Mouse (Mus musculus): ENCODE results near the gene Ccser1.
"Not testable (repeated sequence)": the region's sequence is repeated elsewhere in the genome, so short reads cannot be mapped to it uniquely, and the experiment has no call there.

Gene Ccser1

DNA sequence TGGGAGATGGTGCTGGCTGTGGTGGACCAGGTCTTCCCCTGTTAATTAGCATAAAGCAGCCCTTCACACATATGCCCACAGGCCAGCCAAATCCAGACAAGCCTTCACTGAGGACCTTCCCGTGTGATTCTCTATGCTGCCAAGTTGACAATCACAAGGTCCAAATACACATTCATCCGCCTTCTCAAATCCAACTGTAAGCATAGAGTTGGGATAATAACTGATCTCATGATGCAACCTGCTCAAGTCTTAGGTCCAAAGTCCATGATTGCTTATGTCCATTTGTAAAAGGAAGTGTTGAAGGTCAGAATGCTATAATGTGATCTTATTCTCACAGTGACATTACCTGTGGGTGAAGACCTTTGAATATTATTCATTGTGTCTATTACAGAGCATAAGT is 43.4 kb downstream of the Ccser1 start:
- DNase-seq (ENCODE audit: low spot score): no peak

DNA sequence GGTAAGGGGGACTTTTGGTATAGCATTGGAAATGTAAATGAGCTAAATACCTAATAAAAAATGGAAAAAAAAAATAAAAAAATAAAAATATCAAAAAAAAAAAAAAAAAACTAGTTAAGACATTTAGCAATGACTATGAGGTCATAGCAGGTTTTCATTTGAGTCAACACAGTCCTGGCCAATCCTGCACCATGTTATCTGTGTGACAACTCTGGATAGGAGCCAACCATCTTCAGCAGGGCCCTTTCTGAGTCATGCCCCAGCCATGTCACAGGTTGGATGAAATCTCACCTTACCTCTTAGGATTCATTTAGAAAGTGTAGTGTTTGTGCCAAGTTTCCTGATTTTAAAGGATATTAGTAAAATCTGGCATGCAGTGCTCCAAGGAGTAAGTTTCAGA is 45.2 kb downstream of the Ccser1 start:
- no peak for DNase-seq (ENCODE audit: low spot score)

DNA sequence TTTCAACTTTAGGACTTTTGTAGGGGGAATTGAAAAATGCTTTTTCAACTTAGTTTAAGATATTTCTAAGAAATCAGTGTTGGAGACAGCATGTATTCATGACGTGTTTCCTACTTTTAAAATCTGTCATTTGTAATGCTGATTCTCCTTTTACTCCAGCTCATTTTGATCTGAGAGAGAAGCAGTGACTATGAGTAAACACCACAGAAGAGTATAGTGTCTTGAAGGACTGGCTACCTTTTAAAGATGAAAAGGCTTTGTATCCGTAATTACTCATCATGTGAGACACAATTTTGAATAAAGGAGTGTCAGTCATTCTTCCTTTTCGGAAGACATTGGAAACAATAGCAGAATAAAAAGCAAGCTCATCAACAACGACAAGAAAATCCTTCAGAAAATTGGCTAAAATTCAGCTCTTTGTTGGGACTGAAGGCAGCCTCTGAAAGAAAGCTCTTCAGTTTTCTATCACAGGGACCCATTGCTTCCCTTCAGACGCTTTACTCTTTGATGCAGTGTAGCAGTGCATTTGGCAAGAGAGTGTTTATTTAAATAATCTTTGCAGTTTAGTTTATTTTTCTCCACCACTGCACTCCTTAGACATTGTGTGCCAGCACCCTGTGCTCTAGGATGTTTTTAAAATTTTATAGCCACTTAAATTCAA is 50.1 kb downstream of the Ccser1 start:
- DNase-seq (ENCODE audit: low spot score): no peak

DNA sequence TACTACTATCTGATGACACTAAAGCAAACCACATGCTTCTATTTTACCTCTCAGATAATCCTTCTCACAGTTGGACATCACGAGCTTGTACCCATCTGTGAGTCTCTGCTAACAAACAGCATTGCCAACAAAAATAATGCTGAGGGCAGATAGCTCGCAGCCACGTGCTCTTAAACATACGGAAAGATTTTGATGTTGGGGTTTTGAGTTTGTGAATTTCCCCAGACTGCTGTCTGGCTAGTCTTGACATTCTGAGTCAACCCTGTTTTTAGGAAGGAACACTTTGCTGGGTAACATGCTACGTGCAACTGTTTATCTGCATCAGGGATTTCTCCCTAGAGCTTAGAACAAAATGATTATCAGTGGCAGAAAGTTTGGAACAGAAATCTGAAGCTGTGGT is 52.9 kb downstream of the Ccser1 start:
- DNase-seq (ENCODE audit: low spot score): no peak

DNA sequence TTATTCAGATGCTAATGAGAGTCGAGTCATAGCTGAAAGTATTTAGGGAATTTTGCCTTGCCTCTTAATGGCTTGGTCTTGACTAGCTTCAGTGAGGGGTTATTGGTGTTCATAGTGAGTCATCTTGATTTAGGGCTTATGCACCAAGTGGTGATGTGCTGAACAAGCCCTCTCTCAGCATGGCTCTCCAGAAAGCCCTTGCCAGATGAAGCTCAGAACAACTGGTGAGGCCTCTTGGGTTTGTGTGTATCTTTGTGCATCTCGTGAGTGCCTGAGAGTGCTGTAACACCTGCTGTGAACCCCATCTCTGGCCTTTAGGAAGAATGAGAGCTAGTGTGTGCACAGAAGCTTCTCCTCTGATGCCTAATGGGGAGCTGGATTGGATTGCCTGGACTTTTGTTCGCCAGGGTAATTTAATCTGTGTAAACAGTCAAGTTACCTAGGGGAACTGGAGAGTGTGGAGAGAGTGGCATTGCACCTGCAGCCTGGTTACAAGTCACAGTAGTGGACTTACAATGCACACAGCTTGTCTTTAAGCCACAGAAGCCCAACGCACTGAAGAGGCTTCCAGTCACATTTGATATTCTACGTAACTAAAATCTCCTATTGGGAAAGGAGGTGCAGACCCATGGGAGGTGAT is 53.5 kb downstream of the Ccser1 start:
- no peak for DNase-seq (ENCODE audit: low spot score)

DNA sequence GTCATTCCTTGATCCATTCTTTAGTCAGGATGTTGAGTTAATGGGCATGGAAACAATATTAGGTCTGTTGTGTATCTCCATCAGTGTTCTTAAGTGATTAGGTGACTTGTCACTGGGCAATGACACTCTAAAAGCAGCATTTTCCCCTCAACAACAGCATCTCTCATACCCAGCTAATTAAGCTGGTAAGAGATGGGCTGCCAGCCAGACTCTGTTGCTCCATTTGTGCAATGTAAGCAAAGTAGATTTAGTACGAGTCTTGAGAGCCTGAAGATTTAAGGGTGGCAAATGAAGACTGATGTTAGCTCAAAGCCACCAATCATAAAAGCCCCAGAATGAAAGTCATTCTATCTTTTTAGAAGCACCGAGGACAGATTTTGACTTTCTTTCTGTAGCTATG is 60.5 kb downstream of the Ccser1 start:
- DNase-seq (ENCODE audit: low spot score): no peak

DNA sequence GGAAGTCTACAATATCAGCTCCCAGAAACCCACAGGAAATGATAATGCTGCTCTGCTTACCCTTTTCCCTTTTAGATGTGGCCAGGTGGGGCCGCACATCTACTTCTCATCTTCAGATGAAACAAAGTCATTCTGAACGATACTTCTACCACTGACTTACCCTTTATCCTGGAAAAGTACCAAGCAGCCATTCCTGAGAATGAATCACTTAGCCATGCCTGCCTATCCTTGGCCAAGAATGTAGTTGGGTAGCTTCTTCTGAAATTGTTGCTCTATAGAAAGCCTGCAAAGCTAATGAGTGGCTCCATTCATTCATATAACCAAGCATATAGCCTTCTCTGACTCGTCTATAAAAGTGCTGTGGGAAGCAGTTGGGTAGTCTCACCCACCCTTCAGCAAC is 62.4 kb downstream of the Ccser1 start:
- DNase-seq (ENCODE audit: low spot score): no peak

DNA sequence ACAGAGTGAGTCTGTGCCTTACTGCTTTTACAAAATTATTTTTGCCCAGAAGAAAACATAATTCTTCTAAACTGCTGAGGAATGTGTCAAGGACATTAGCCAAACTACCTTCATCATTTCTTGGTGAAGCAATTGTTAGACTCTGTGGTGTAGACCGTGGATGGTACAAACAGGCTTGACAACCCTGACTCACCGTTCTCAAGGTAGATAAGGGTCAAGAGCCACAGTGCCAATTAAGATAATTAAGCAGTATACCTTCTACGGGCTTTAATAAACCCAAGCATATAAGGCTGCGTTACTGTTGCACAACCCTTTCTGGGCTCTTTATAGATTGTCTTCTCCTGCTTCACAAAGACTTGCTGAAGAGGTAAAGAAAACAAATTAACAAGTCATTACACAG is 66.4 kb downstream of the Ccser1 start:
- no peak for DNase-seq (ENCODE audit: low spot score)

DNA sequence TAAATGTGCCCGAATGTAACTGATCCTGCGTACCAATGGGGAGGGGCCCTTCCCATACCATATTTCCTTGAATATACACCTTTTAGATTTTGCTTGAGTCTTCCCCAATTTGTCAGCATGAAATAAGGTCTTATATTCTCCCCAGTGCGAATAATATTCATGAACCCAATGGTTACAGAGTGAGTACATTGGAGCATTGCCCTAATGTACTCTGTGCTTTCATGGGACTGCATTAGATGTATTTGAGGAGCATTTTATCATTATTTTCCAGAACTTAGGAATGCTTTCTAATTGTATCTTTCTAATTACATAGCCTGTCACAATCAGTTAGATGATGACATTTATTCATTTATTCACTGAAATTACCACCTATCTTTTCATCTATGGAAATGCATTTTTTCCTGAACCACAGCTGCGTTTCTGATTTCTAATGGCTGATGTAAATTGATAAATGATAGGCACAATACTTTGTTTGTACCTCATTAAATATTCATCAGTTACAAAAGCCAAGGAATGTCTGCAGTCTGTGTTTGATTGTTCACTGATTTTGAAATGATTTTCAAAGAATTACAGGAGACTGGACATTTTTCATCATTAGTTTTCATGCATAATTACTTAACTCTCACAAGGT is 67.8 kb downstream of the Ccser1 start:
- no peak for DNase-seq (ENCODE audit: low spot score)

DNA sequence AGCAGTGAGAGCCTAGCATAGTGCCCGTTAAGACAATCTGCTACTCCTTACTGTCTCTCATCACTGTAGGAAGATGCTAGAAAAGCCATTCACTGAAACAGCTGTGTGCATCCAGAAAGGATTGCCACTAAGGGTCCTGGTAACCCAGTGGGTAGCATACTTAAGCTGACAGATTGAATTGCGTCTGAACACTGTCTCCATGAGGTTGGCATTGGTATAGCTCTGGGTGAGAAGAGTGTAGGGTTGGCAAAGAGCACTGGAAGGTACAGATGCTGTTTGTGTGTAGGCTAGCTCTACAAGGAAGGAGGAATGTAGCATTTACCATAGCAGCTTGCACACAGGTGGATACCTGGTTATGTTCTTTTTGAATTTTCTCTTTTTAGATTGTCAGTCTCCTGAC is 68.6 kb downstream of the Ccser1 start:
- no peak for DNase-seq (ENCODE audit: low spot score)

DNA sequence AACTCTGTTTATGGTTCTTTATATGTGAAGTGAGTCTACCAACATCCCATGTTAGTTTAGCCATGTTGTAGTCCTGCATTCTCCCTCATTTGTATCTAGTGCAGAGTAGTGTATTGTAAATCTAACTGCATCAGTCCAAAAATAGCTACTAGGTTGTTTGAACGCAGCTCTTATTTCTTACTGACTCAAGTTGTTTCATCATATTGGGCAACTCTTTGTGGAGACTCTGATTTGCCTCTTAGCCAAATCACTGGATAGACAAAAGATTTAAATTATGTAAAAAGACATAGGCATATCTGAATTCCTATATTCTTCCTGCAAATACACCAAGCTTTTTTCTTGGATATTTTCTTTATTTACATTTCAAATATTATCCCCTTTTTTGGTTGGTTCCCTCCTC is 71.1 kb downstream of the Ccser1 start:
- DNase-seq (ENCODE audit: low spot score): no peak

DNA sequence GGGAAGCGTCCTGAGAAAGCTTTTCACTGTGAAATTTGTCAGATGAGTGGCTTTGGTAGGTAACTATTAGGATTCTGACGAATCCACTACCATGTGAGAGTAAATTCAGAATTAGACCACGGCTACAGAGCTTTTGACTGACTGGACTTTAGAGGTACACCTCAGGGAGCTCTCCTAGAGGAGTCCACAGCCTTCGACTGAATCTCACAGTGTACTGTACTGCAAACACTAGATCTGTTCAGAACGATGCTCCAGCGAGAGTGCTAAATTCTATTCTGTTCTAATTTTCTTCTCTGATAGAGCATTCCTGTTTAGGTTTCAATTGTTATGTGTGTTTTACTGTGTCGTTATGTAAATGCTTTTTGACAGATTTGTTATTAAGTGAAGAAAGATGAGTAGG is 72.8 kb downstream of the Ccser1 start:
- no peak for DNase-seq (ENCODE audit: low spot score)

DNA sequence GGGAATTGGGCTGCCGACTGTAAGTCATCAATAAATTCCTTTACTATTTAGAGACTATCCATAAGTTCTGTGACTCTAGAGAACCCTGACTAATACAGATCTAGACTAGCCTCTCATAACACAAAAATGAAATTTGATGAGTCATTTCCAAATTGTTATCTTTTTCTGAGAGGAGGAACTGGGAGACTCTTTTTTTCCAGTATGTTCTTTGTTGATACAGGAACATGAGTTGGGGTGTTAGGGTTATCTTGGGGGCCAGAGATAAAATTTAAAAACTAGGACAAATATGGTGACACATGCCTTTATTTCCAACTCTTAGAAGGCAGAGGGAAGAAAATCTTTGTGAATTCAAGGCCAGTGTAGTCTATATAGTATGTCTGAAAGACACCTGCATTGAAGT is 75.8 kb downstream of the Ccser1 start:
- DNase-seq (ENCODE audit: low spot score): not testable (repeated sequence)

DNA sequence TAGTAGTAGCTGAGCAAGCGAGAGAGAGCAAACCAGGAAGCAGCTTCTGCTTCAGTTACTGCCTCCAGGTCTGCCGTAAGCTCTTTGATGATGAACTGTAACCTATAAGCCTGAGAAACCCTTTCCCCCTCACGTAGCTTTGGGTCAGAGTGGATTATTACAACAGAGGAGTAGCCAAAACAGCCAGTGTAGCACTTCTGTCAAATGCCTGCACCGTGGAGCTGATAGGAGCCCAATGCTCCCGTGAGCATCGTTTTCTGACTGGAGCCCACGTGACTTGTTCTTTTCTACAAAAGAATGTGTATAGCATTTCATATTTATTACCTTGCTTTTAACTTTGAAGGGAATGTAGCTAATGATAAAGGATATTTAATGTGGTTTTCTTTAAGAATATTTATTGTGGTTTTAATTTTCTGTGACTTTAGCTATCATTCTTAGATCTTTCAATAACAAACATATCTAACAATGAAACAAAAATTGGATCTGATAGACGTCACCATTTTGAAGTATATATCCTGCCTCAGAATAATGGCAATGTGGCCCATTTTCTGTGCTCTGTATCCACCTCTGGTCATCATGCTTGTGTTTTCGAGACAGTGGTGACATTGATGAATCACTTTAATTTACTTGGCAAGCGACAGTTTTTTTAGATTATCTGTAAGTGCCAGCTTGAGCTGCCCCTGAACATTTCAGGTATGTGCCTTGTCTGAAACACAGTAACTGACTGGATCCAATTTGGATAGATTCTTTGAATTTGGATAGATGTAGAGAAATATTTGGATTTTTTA is 78.9 kb downstream of the Ccser1 start:
- DNase-seq (ENCODE audit: low spot score): no peak

DNA sequence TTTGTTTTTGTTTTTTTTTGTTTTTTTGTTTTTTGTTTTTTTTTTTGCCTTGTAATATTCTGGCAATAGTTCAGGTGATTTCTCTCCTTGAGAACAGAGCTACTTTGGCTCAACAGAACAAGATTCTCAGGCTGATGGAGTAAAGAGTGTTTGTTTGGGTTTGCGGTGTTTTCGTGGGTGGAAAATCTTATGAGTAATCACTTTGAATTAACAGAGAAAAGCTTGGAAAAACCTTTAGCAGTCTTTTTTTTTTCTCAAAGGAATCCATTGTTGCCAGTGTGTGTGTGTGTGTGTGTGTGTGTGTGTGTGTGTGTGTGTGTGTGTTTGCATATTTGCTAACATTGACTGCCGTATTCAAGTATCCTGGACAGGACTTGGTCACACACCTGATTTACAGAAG is 81.3 kb downstream of the Ccser1 start:
- DNase-seq (ENCODE audit: low spot score): no peak

DNA sequence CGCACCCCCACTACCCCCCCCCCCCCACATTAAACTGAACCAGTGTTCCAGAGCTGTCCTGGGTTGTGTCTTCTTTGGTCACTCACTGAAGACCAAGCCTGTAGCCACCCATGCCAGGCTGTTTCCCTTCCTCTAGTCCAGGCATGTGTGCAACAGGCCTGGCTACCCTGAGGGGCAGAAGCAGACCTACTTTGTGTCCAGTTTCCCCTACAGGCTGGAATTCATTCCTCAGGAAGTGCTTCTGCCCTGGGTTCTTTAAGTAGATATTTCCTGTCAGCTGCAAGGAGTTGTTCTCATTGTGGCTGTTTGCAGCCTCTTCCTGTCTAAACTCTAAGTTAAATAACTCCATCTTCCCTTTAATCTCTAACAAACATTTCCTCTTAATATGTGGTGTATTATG is 82.3 kb downstream of the Ccser1 start:
- DNase-seq (ENCODE audit: low spot score): no peak

DNA sequence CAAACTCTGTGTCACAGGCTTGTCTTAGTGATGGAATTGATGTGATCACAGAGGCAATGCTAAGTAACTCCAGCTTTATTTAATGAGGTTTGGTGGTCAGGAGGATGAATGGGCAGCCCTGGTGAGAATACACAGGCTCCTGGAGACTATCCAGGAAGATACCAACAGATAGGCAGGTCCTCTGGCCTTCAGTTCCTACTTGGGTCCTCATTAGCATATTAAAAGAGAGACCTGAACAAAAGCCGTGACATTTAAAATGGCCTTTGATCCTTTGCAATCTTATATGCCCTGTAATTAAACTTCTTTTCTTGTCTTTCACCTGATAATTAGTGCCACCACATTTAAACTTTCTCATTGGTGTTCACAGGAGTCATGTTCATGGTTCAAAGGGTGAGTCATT is 83.2 kb downstream of the Ccser1 start:
- no peak for DNase-seq (ENCODE audit: low spot score)

DNA sequence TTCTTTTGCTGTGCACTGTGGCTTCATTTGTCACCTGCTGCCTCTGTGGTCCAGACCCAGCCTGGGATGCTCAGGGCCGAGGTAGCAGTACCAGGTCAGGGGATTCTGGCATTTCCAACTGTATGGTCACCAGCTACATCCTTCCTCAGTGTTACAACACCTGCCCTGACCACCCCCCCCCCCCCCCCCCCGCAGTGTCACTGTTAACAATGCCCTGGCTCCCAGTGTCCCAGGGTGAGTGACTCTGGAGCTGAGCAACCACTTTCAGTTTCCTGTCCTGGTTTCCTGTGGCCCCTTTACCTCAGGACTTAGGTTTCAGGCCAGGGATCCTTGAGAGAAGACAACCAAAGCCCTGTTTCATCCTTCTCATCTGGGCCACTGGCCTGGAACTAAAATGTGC is 90.9 kb downstream of the Ccser1 start:
- DNase-seq (ENCODE audit: low spot score): no peak

DNA sequence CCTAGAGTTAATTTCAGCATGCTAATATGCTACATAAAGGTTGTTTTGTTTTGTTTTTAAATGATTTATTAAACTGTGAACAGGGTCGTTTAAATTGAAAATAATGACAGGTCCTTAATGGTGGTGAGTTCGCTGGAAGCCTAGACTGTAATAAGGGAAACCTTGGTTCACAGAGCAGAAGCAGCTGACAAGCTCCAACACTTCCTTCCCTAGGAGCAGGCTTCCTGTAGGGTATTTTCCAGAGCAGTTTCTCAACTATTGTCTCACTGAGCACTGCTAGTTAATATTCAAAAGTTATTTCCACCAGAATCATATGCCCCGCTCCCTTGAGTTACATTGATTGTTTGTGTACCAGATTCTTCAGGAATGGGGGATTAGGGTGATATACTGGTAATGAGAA is 93.3 kb downstream of the Ccser1 start:
- DNase-seq (ENCODE audit: low spot score): no peak

DNA sequence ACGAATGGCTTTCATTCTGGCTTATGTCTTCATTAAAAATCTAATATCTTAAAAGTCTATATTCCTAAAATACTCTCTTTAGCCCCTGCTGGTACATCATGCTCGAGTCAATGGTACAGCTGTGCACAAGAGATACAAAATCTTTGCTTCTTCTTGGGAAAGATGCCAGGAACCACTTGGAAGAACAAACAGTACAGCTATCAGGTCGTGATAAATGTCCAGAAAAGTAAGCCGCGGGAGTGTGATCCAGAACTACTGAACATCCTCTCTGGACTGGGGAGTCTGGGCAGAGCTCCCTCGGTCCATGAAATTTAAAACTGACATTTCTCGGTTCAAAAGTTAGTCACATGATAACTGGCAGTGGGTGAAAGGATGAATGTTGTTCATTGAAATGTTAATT is 99.4 kb downstream of the Ccser1 start:
- no peak for DNase-seq (ENCODE audit: low spot score)

DNA sequence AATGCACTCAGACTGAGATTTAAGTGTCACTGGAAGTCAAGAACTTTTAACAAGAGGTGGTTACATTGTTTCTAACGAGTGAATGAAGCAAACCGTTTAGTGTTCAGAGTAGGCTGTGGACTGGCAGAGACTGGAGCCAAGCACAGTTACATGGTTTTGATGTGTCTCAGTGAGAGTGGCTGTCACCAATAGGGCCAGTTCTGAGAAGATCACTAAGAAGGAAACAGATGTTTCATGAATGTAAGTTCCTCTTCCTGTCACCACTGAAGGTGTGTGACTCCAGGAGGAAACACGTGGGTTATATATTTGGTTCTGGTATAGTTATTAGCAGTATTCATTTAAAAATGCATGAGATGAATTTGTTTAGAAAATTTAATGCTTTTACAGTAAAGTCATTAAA is 112.8 kb downstream of the Ccser1 start:
- no peak for DNase-seq (ENCODE audit: low spot score)

DNA sequence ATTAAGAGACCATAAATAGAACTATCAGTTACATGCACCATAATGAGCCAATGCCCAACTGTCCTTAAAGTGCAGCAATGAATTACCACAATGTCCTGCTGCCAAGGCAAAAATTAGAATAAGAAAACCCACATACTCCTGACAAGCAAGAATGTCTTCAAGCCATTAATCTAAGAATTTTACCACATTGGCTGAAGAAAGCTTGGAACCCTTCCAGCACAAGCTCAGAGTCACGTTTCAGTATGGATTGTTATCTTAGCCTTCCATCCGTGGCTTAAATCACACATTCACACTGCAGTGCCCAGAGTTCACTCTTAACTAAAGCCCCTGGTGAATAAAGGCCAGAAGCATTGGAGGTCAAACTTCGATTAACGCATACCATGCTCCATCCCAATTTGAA is 115.4 kb downstream of the Ccser1 start:
- DNase-seq (ENCODE audit: low spot score): no peak

All from urinary bladder, postnatal 14 days (tissue).